Mouse (Mus musculus): Measurements from ENCODE around the gene Rapgef6.

GRCm38 (mm10) chr11:54733546-54733945 is 210.9 kb downstream of the Rapgef6 start:
- TF ChIP-seq POLR2A (IDR thresholded peaks at IDR 0.05; ENCODE audit: control insufficient read depth, extremely low read depth, insufficient read depth, low read length, poor library complexity), result no peak
- no peak for TF ChIP-seq CTCF (IDR thresholded peaks at IDR 0.05; ENCODE audit: borderline replicate concordance, control insufficient read depth, extremely low read depth, insufficient read depth, low read length, poor library complexity)

Measured in thymus, adult 2 months (tissue).